17 mouse cellular contexts compared by ENCODE assay signal in genomic region chr4:91589779-91590178, GRCm38 (mm10).
DNase-seq lines count a peak whose midpoint lies in the region; ATAC-seq and TF ChIP-seq lines count a peak whose summit lies in the region.
"Had no signal": no experiment of that assay in that cellular context is flagged by ENCODE, and none has a peak within 500 bp of the region (broad histone marks: within the 10 kb centered on the region; RNA-seq: fewer than 3 reads in every experiment).

No protein-coding gene starts in this region.

- peaks cover 5% of the 10 kb centered on the region for H3K4me1 ChIP-seq in forebrain, embryonic 15.5 days
- H3K4me1 ChIP-seq in forebrain, embryonic 10.5 days = no peaks in the 10 kb centered on the region
- H3K4me1 ChIP-seq: hindbrain, embryonic 10.5 days; liver, embryonic 13.5 days had no signal

- ATAC-seq in forebrain, embryonic 15.5 days (replicated peaks) = peak; percentile 86

- no peak for DNase-seq in forebrain, embryonic 10.5 days (ENCODE audit: extremely low spot score, low spot score)
- DNase-seq in brain, embryonic 14.5 days (ENCODE audit: low read depth) = peak; percentile 79
- DNase-seq in cerebellum, postnatal 25 days = peak; percentile 12 to 48
- DNase-seq in left cerebral cortex, adult 9 months (ENCODE audit: low spot score in 2 of 2) = peak; percentile 20 to 57
- DNase-seq in heart, postnatal 14 days = no peak
- DNase-seq in spleen, adult 12 weeks (ENCODE audit: low spot score) = no peak
- no peak for DNase-seq in embryo, embryonic 10.5 days (ENCODE audit: low spot score)
- DNase-seq: adrenal gland, postnatal 14 days; gastrocnemius, adult 2 months; kidney, adult 9 months; liver, embryonic 13.5 days; lung, postnatal 10 days; thymus, adult 2 months had no signal

- H3K27ac ChIP-seq in forebrain, embryonic 15.5 days (replicated peaks) = no peak overlapping the region
- no peak overlapping the region for H3K27ac ChIP-seq in forebrain, embryonic 10.5 days
- H3K27ac ChIP-seq: gastrocnemius, adult 2 months; hindbrain, embryonic 10.5 days; liver, embryonic 13.5 days had no signal

- no peak overlapping the region for H3K4me2 ChIP-seq in forebrain, embryonic 15.5 days (replicated peaks)
- H3K4me2 ChIP-seq: heart, embryonic 11.5 days; liver, embryonic 13.5 days; midbrain, embryonic 11.5 days had no signal

- H3K4me3 ChIP-seq in forebrain, embryonic 15.5 days = no peak overlapping the region
- no peak overlapping the region for H3K4me3 ChIP-seq in forebrain, embryonic 10.5 days
- H3K4me3 ChIP-seq: gastrocnemius, adult 2 months; hindbrain, embryonic 10.5 days; liver, embryonic 13.5 days had no signal

- intact Hi-C loops in heart, postnatal 14 days (cut with DNase I) = no loop called here

- TF ChIP-seq CTCF in brain, embryonic 14.5 days (IDR thresholded peaks at IDR 0.05; ENCODE audit: borderline replicate concordance, extremely low read depth, insufficient read depth, insufficient read length) = no peak

- no peaks in the 10 kb centered on the region for H3K36me3 ChIP-seq in forebrain, embryonic 15.5 days
- no peaks in the 10 kb centered on the region for H3K36me3 ChIP-seq in forebrain, embryonic 10.5 days (replicated peaks)
- H3K36me3 ChIP-seq: hindbrain, embryonic 10.5 days; liver, embryonic 13.5 days had no signal

- no peak for TF ChIP-seq POLR2A in brain, embryonic 14.5 days (IDR thresholded peaks at IDR 0.05; ENCODE audit: borderline replicate concordance, extremely low read depth, insufficient read depth, insufficient read length, poor library complexity, severe bottlenecking)

- H3K9ac ChIP-seq in forebrain, embryonic 15.5 days (replicated peaks) = no peak overlapping the region
- H3K9ac ChIP-seq: liver, embryonic 13.5 days had no signal

- no peaks in the 10 kb centered on the region for H3K27me3 ChIP-seq in forebrain, embryonic 15.5 days
- H3K27me3 ChIP-seq in forebrain, embryonic 10.5 days (ENCODE audit: poor library complexity, severe bottlenecking) = no peaks in the 10 kb centered on the region
- H3K27me3 ChIP-seq: liver, embryonic 13.5 days had no signal

- no peaks in the 10 kb centered on the region for H3K9me3 ChIP-seq in forebrain, embryonic 15.5 days
- no peaks in the 10 kb centered on the region for H3K9me3 ChIP-seq in forebrain, embryonic 10.5 days
- H3K9me3 ChIP-seq: hindbrain, embryonic 10.5 days; liver, embryonic 13.5 days had no signal

- WGBS in forebrain, embryonic 15.5 days = 59% methylated on average over 3 of the region's 3 CpGs
- WGBS in forebrain, embryonic 10.5 days = 92% methylated on average over 3 of the region's 3 CpGs

Comparison
In these comparisons a context has a peak if more than half of its experiments do, and no peak if none do; other contexts are left out.
1. DNase-seq: peak in brain, embryonic 14.5 days (single experiment), cerebellum, postnatal 25 days (2 of 2) and left cerebral cortex, adult 9 months (2 of 2); none in forebrain, embryonic 10.5 days (single experiment), heart, postnatal 14 days (0 of 2), spleen, adult 12 weeks (single experiment) and embryo, embryonic 10.5 days (single experiment).